Mouse (Mus musculus) C2C12 (cell line): ENCODE measurements around the gene Slc16a6. TPM values are rescaled to one million over a fixed set of nuclear protein-coding genes. Genes with fewer than 3 reads are reported as not detected.
"Not testable (repeated sequence)": the region's sequence is repeated elsewhere in the genome, so short reads cannot be mapped to it uniquely, and the experiment has no call there.

Source experiments
- H3K27me3 ChIP-seq: one replicate; pipeline ENCODE4 v1.6.1; 2011; ENCODE audit not compliant: control insufficient read depth, insufficient read depth, insufficient read length
- H3K36me3 ChIP-seq: one replicate; pipeline ENCODE4 v1.6.1; 2011; ENCODE audit not compliant: control insufficient read depth, insufficient read depth
- H3K4me3 ChIP-seq: one replicate; pipeline ENCODE4 v1.5.1; 2011; ENCODE audit warnings: mild to moderate bottlenecking, control low read depth; ENCODE audit not compliant: poor library complexity, insufficient read depth, severe bottlenecking
- H3K79me2 ChIP-seq: one replicate; pipeline ENCODE4 v1.6.1; 2011; ENCODE audit not compliant: control insufficient read depth, insufficient read depth
- H3K79me3 ChIP-seq: one replicate; pipeline ENCODE4 v1.6.1; 2011; ENCODE audit warnings: low read depth, control low read depth
- H3ac ChIP-seq: one replicate; pipeline ENCODE3; 2011; ENCODE audit warnings: low read depth; ENCODE audit not compliant: control insufficient read depth, insufficient read length
- CEBPB ChIP-seq: IDR thresholded peaks from one replicate; pipeline ENCODE4 v1.6.1; 2011; ENCODE audit warnings: low read depth, mild to moderate bottlenecking, control low read depth, moderate library complexity
- CTCF ChIP-seq: IDR thresholded peaks from one replicate; pipeline ENCODE4 v1.5.1; 2011; ENCODE audit not compliant: control insufficient read depth, insufficient read depth, insufficient read length
- FOSL1 ChIP-seq: IDR thresholded peaks from one replicate; pipeline ENCODE4 v1.8.0; 2011; ENCODE audit warnings: mild to moderate bottlenecking, low read length; ENCODE audit not compliant: poor library complexity, insufficient read depth, severe bottlenecking
- MAX ChIP-seq: IDR thresholded peaks from one replicate; pipeline ENCODE4 v1.6.1; 2011; ENCODE audit warnings: mild to moderate bottlenecking, control low read depth
- MYOD1 ChIP-seq: IDR thresholded peaks from one replicate; pipeline ENCODE4 v1.6.1; 2011; ENCODE audit warnings: low read depth; ENCODE audit not compliant: control insufficient read depth, insufficient read length
- MYOG ChIP-seq: IDR thresholded peaks from one replicate; pipeline ENCODE4 v1.6.1; 2011; ENCODE audit not compliant: control insufficient read depth, insufficient read length; ENCODE audit errors: extremely low read depth
- USF1 ChIP-seq: IDR thresholded peaks from one replicate; pipeline ENCODE4 v1.6.1; 2011; ENCODE audit warnings: low read depth, mild to moderate bottlenecking, control low read depth, moderate library complexity
- polyA plus RNA-seq: library from polyadenylated mRNA; unstranded; fragments of >200 nt; fragmentation: generic; extraction: Trizol; gene quantifications from one replicate; pipeline ENCODE4 v1.2.1, GENCODE M21; 2012; ENCODE audit warnings: missing spikeins

The Slc16a6 gene
- polyA plus RNA-seq, 1 experiment, result 1.2 TPM

DNA sequence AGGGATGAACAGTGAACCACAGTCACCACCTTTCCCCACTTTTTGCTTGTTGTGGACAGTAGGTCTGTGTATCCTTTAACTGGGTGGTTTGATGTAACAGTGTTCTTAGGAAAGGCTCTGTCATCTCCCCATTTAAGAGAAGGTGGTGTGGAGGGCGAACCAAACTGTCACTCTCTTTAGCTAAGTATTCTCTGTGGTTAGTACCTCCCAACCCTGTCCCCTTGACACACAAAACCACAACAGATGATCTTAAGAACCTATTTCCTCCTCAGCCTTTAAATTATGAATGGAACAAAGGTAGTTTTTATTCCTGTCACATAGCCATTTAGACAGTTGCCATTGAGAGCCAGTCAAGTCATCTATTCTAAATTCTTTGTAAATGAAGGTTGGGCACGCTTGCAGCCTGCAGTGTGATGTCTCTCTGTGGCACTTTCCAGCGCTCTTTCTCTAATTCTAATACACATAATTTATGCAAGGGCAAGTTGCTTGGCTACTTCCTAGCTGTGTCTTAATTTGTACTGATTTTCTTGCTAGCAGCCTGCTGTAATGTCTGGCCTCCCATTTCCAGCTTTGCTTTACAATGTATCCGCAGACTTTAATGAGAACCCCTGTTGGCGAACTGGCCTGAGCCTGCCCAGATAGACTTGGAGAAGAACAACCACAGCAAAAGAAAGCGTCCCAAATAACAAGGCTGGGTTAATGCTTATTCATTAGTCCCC lies 23.8 kb upstream of the Slc16a6 start:
- Histone ChIP-seq H3ac (no peak overlapping the region), H3K36me3 (no peaks in the 10 kb centered on the region), H3K79me2 (no peaks in the 10 kb centered on the region), H3K27me3 (no peaks in the 10 kb centered on the region), H3K4me3 (no peak overlapping the region), H3K79me3 (no peaks in the 10 kb centered on the region)
- TF ChIP-seq MYOG, result no peak
- no peak for TF ChIP-seq MAX
- TF ChIP-seq USF1, result no peak
- TF ChIP-seq CEBPB, result no peak
- TF ChIP-seq MYOD1, result no peak
- no peak for TF ChIP-seq CTCF
- no peak for TF ChIP-seq FOSL1

DNA sequence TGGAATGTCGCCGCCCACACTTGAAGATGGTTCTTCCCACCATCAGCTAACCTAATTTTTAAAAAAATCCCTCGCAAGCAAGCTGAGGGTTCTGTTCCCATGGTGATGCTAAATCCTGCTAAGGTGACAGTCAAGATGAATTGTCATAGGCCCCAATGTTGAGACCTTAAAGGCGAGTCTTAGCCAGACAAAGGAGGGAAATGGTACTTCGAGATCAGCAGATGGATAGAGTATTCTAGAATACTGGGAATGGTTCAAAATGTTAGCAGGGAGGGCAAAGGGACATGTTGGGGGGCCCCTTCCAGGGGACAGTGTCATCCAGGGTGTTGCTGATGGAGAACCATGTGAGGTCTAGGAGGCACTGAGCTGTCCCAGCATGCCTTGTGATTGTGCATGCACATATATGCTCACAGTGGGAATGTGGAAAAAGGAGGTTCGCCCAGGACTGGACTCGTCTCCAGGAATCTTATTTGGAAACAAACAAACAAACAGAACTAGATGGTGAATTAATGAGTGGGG lies 23.1 kb upstream of the Slc16a6 start:
- no peaks in the 10 kb centered on the region for H3K27me3 ChIP-seq
- no peaks in the 10 kb centered on the region for H3K36me3 ChIP-seq
- H3K79me2 ChIP-seq, result no peaks in the 10 kb centered on the region
- TF ChIP-seq MAX, result no peak
- no peak for TF ChIP-seq USF1
- TF ChIP-seq MYOD1, result no peak
- no peak for TF ChIP-seq CEBPB
- no peak for TF ChIP-seq CTCF
- TF ChIP-seq MYOG, result no peak
- TF ChIP-seq FOSL1, result no peak
- no peak overlapping the region for H3ac ChIP-seq
- no peak overlapping the region for H3K4me3 ChIP-seq
- H3K79me3 ChIP-seq, result no peaks in the 10 kb centered on the region

DNA sequence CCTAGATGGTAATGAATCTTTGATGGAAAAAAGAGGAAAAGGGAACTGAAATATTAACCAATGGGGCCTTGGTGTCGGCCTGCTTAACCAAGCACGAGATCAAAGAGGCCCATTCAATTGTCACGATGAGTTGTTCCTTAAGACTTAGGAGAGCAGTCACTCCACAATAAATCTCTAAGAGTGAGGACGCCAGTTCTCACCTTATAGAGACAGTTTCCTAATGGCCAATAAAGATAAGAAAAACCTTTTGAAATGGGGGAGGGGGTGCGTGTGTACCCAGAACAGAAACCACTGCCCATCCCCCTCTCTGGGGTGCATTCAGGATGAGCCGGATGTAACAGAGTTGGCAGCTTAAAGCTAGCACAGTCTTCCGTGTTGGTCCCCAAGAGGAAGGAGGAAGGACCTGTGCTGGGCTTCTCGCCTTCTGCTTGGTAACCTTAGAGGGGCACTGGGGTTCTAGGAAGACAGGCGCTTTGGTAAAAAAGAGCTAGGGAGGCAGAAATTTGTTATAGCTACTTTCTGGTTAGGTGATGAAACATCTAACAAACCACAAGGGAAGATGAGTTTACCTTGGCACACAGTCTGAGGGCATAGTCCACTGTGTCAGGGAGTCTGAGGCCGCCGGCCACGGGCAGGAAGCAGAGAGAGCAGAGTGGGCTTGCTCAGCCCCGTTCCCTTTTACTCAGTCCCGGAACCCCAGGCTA lies 22.5 kb upstream of the Slc16a6 start:
- TF ChIP-seq MYOG (no peak), CTCF (no peak), MYOD1 (no peak), FOSL1 (no peak), CEBPB (no peak), USF1 (no peak), MAX (no peak)
- no peaks in the 10 kb centered on the region for H3K36me3 ChIP-seq

DNA sequence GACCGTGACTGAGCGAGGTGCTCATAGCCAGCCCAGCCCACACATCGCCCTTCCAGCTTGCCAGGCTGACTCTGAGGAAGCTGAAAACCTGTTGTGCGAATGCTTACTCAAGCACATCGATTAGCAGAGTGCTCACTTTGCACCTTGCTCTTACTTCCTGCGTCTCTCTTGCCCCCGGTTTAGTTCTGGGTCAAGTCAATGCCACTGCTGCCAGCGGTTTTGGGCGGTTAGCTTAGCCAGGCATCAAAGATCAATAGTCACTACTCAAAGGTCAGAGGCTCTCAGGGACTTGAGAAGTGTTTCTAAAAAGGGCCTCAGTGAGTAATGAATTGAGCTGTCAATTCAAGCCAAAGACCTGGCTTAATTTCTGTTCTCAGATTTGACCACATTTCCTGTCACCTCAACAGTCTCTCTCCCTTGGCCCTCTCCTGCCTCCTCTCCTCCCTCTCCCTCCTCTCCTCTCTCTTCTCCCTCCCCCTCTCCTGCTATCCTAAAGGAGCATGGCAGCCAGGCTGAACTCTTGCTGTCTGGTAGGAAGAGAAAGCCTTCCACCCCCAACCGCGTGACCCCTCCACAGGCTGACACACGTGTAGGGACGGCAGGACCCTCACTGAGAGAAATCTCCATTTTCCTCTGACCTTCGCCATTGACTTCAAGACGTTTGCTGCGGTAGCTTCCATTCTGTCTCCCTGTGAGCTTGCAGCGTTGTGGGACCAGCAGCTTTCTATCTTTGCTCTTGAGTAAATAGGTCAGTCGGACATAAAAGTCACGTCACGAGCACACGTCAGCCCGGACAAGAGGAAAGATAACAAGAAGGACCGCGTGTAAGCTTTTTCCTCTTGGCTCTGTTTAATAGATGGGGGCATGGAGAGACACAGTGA lies 21.7 kb upstream of the Slc16a6 start:
- Histone ChIP-seq H3K27me3 (no peaks in the 10 kb centered on the region), H3K4me3 (no peak overlapping the region), H3K79me3 (no peaks in the 10 kb centered on the region), H3ac (no peak overlapping the region), H3K79me2 (no peaks in the 10 kb centered on the region), H3K36me3 (no peaks in the 10 kb centered on the region)
- TF ChIP-seq MYOD1 (no peak), MAX (no peak), USF1 (no peak), CEBPB (no peak), MYOG (no peak), CTCF (no peak), FOSL1 (no peak)

More for the DNA sequence above, 22.5 kb upstream of the Slc16a6 start:
- Histone ChIP-seq H3K27me3 (no peaks in the 10 kb centered on the region), H3ac (no peak overlapping the region), H3K79me2 (no peaks in the 10 kb centered on the region), H3K4me3 (no peak overlapping the region), H3K79me3 (no peaks in the 10 kb centered on the region)

DNA sequence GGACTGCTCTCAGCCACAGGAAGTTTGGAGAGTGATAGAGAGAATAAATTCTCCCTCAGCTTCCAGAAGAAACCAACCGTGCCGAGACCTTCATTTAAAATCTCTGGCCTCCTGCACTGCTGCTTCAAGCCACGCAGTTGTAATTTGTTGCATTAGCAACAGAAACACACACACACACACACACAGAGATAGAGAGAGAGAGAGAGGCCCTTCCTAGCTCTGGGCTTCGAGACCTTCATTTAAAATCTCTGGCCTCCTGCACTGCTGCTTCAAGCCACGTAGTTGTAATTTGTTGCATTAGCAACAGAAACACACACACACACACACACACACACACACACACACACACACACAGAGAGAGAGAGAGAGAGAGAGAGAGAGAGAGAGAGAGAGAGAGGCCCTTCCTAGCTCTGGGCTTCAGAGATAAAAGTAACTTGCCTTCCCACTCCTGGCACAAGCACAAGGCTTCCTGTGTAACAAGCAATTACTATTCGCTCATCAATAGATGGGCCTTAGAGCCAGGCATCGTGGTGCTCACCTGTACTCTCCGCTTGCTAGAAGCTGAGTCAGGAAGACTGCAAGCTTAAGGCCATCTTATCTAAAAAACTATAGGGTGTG lies 19.6 kb upstream of the Slc16a6 start:
- not testable (repeated sequence) for H3K79me2 ChIP-seq, H3K27me3 ChIP-seq, H3K36me3 ChIP-seq, H3ac ChIP-seq, H3K79me3 ChIP-seq, H3K4me3 ChIP-seq
